Mouse (Mus musculus) forebrain, embryonic 14.5 days (tissue): Measurements from ENCODE around the gene Babam1. TPM values are rescaled to one million over a fixed set of nuclear protein-coding genes. Genes with fewer than 3 reads are reported as not detected.

Experiments
- ATAC-seq: fragments of 200-750 bp; cut with Nextera tagmentation; 2 replicates; pipeline ENCODE4 v1.8.0; 2017; ENCODE audit warnings: mild to moderate bottlenecking, moderate library complexity
- DNase-seq: peaks from one replicate; pipeline ENCODE4 v3.0.0-alpha.2; 2015; ENCODE audit warnings: low spot score
- H3K27ac ChIP-seq: fragments of 300-500 bp; sonication (generic); 2 replicates; pipeline ENCODE4 v1.5.1; 2014; ENCODE audit warnings: low read depth, mild to moderate bottlenecking, control low read depth, low read length, moderate library complexity
- H3K27me3 ChIP-seq: fragments of 300-500 bp; sonication (generic); replicated peaks from 2 replicates; pipeline ENCODE4 v1.6.1; 2014; ENCODE audit warnings: low read length, control low read depth, mixed read lengths; ENCODE audit not compliant: control insufficient read depth, insufficient read depth
- H3K36me3 ChIP-seq: fragments of 300-500 bp; sonication (generic); 2 replicates; pipeline ENCODE4 v1.6.1; 2014; ENCODE audit warnings: low read length, control low read depth; ENCODE audit not compliant: control insufficient read depth, insufficient read depth
- H3K4me1 ChIP-seq: fragments of 300-500 bp; sonication (generic); 2 replicates; pipeline ENCODE4 v1.6.1; 2014; ENCODE audit warnings: antibody characterized with exemption, low read length, control low read depth; ENCODE audit not compliant: control insufficient read depth, insufficient read depth
- H3K4me2 ChIP-seq: fragments of 300-500 bp; sonication (generic); 2 replicates; pipeline ENCODE4 v1.6.1; 2014; ENCODE audit warnings: mild to moderate bottlenecking, control low read depth, low read length
- H3K4me3 ChIP-seq: fragments of 300-500 bp; sonication (generic); 2 replicates; pipeline ENCODE4 v1.5.1; 2014; ENCODE audit warnings: low read depth, low read length, control low read depth
- H3K9ac ChIP-seq: fragments of 300-500 bp; sonication (generic); 2 replicates; pipeline ENCODE4 v1.6.1; 2014; ENCODE audit warnings: mild to moderate bottlenecking, low read length, control low read depth, moderate library complexity
- H3K9me3 ChIP-seq: fragments of 300-500 bp; sonication (generic); replicated peaks from 2 replicates; pipeline ENCODE4 v1.6.1; 2016; ENCODE audit warnings: low read length, control low read depth, mixed read lengths; ENCODE audit not compliant: control insufficient read depth
- WGBS: fragments of 180-500 bp; shearing (Covaris S2); extraction: QIAGEN DNeasy Blood & Tissue Kit; methylation state at CpG from one replicate; pipeline ENCODE4 v1.1.7; 2014; 5-methylcytosine and 5-hydroxymethylcytosine counted together
- polyA plus RNA-seq: library from polyadenylated mRNA; unstranded; fragments of >200 nt; fragmentation: Nextera tagmentation; extraction: Ambion mirVana; gene quantifications from 2 replicates; pipeline ENCODE4 v1.2.1, GENCODE M21; 2014

Gene Babam1
- polyA plus RNA-seq, 1 experiment from 2014 or later: 91.7 TPM

- H3K27ac ChIP-seq: no peak overlapping the region
- no peaks in the 10 kb centered on the region for H3K9me3 ChIP-seq
- H3K4me2 ChIP-seq: no peak overlapping the region
- no peak overlapping the region for H3K4me3 ChIP-seq
- WGBS: 83% methylated on average over 1 of the region's 1 CpGs
- no peaks in the 10 kb centered on the region for H3K36me3 ChIP-seq
- ATAC-seq: no peak
- H3K27me3 ChIP-seq: no peaks in the 10 kb centered on the region
- DNase-seq: no peak
- H3K4me1 ChIP-seq: no peaks in the 10 kb centered on the region
- H3K9ac ChIP-seq: no peak overlapping the region
Observed at GRCm38 (mm10) chr8:71388267-71388666, 8.4 kb upstream of the Babam1 start.

GRCm38 (mm10) chr8:71391696-71392095, 5.0 kb upstream of the Babam1 start:
- no peaks in the 10 kb centered on the region for H3K9me3 ChIP-seq
- 94% methylated on average over 2 of the region's 2 CpGs for WGBS
- H3K4me3 ChIP-seq: no peak overlapping the region
- H3K36me3 ChIP-seq: no peaks in the 10 kb centered on the region
- no peaks in the 10 kb centered on the region for H3K4me1 ChIP-seq
- no peak overlapping the region for H3K9ac ChIP-seq
- no peak overlapping the region for H3K4me2 ChIP-seq
- ATAC-seq (no peak), DNase-seq (no peak)
- H3K27me3 ChIP-seq: no peaks in the 10 kb centered on the region
- H3K27ac ChIP-seq: no peak overlapping the region

- Histone ChIP-seq H3K9ac (no peak overlapping the region), H3K4me2 (no peak overlapping the region), H3K27me3 (no peaks in the 10 kb centered on the region), H3K36me3 (no peaks in the 10 kb centered on the region), H3K9me3 (no peaks in the 10 kb centered on the region), H3K27ac (no peak overlapping the region), H3K4me1 (peaks cover 3% of the 10 kb centered on the region; the same call in 1 of the 2 replicates), H3K4me3 (no peak overlapping the region)
- DNase-seq (no peak), ATAC-seq (no peak)
- WGBS: 81% methylated on average over 5 of the region's 5 CpGs
Observed at GRCm38 (mm10) chr8:71392391-71392790, 4.3 kb upstream of the Babam1 start.

GRCm38 (mm10) chr8:71392871-71393270, 3.8 kb upstream of the Babam1 start:
- Histone ChIP-seq H3K9me3 (no peaks in the 10 kb centered on the region), H3K27ac (no peak overlapping the region), H3K4me2 (no peak overlapping the region), H3K4me1 (peaks cover 5% of the 10 kb centered on the region; the same call in 1 of the 2 replicates), H3K4me3 (no peak overlapping the region), H3K27me3 (no peaks in the 10 kb centered on the region), H3K36me3 (no peaks in the 10 kb centered on the region), H3K9ac (no peak overlapping the region)
- 5% methylated on average over 3 of the region's 3 CpGs for WGBS
- peak; percentile 61 for DNase-seq
- no peak for ATAC-seq

GRCm38 (mm10) chr8:71394481-71394880, 2.2 kb upstream of the Babam1 start:
- no peak overlapping the region for H3K9ac ChIP-seq
- peaks cover 5% of the 10 kb centered on the region; the same call in 1 of the 2 replicates for H3K4me1 ChIP-seq
- H3K27ac ChIP-seq: no peak overlapping the region
- ATAC-seq: no peak
- H3K36me3 ChIP-seq: peaks cover 12% of the 10 kb centered on the region
- no peaks in the 10 kb centered on the region for H3K9me3 ChIP-seq
- H3K4me2 ChIP-seq: no peak overlapping the region
- H3K4me3 ChIP-seq: no peak overlapping the region
- whole genome bisulfite sequencing: 84% methylated on average over 7 of the region's 7 CpGs
- H3K27me3 ChIP-seq: no peaks in the 10 kb centered on the region
- DNase-seq: no peak

GRCm38 (mm10) chr8:71395071-71395470, 1.6 kb upstream of the Babam1 start:
- no peaks in the 10 kb centered on the region for H3K27me3 ChIP-seq
- ATAC-seq (no peak), DNase-seq (no peak)
- no peaks in the 10 kb centered on the region for H3K9me3 ChIP-seq
- H3K27ac ChIP-seq: no peak overlapping the region
- H3K36me3 ChIP-seq: peaks cover 17% of the 10 kb centered on the region
- H3K4me1 ChIP-seq: peaks cover 5% of the 10 kb centered on the region; the same call in 1 of the 2 replicates
- H3K9ac ChIP-seq: no peak overlapping the region
- WGBS: 91% methylated on average over 10 of the region's 10 CpGs
- H3K4me3 ChIP-seq: no peak overlapping the region
- no peak overlapping the region for H3K4me2 ChIP-seq

- DNase-seq: no peak
- WGBS: 91% methylated on average over 9 of the region's 9 CpGs
- H3K4me1 ChIP-seq: peaks cover 5% of the 10 kb centered on the region; the same call in 1 of the 2 replicates
Observed at GRCm38 (mm10) chr8:71395629-71396028, 1.0 kb upstream of the Babam1 start, which contains the start of gene Ushbp1. TSS of gene Ushbp1 (minus strand) at chr8:71395802.

GRCm38 (mm10) chr8:71397701-71398100, 1.0 kb downstream of the Babam1 start:
- Histone ChIP-seq H3K36me3 (peaks cover 19% of the 10 kb centered on the region), H3K9ac (peak overlapping the region; percentile 79; the same call in 1 of the 2 replicates), H3K9me3 (no peaks in the 10 kb centered on the region), H3K4me2 (peak overlapping the region; percentile 77; the same call in 1 of the 2 replicates), H3K4me1 (peaks cover 5% of the 10 kb centered on the region; the same call in 1 of the 2 replicates), H3K27ac (no peak overlapping the region), H3K27me3 (no peaks in the 10 kb centered on the region), H3K4me3 (peak overlapping the region; percentile 80)
- DNase-seq (no peak), ATAC-seq (no peak)
- 84% methylated on average over 12 of the region's 12 CpGs for WGBS

More at GRCm38 (mm10) chr8:71395629-71396028, 1.0 kb upstream of the Babam1 start, which contains the start of gene Ushbp1:
- peaks cover 18% of the 10 kb centered on the region for H3K36me3 ChIP-seq
- H3K27me3 ChIP-seq: no peaks in the 10 kb centered on the region
- peak within 1 kb of the TSS; percentile 80 for H3K4me3 ChIP-seq
- H3K9me3 ChIP-seq: no peaks in the 10 kb centered on the region
- H3K27ac ChIP-seq: peak within 1 kb of the TSS; percentile 44; the same call in 1 of the 2 replicates
- H3K9ac ChIP-seq: no peak within 1 kb of the TSS
- peak within 1 kb of the TSS; percentile 77 for H3K4me2 ChIP-seq
- no peak for ATAC-seq

GRCm38 (mm10) chr8:71400826-71401225, 4.2 kb downstream of the Babam1 start:
- no peaks in the 10 kb centered on the region for H3K27me3 ChIP-seq
- H3K4me2 ChIP-seq: no peak overlapping the region
- no peak overlapping the region for H3K27ac ChIP-seq
- H3K4me1 ChIP-seq: peaks cover 7% of the 10 kb centered on the region; the same call in 1 of the 2 replicates
- DNase-seq (no peak), ATAC-seq (no peak)
- no peak overlapping the region for H3K9ac ChIP-seq
- H3K4me3 ChIP-seq: no peak overlapping the region
- H3K9me3 ChIP-seq: no peaks in the 10 kb centered on the region
- H3K36me3 ChIP-seq: peaks cover 23% of the 10 kb centered on the region
- WGBS: 92% methylated on average over 2 of the region's 2 CpGs
